Mouse (Mus musculus): ENCODE measurements around the gene Rcor2.

- TF ChIP-seq CTCF (IDR thresholded peaks at IDR 0.05; ENCODE audit: control insufficient read depth, insufficient read depth, low read length), result no peak
- TF ChIP-seq POLR2A (IDR thresholded peaks at IDR 0.05; ENCODE audit: borderline replicate concordance, control insufficient read depth, low read depth, low read length), result no peak
Measured at GRCm38 (mm10) chr19:7288288-7288687, 21.2 kb downstream of the Rcor2 start.

Data from bone marrow, adult 2 months (tissue).